Mouse (Mus musculus) ES-Bruce4 (cell line): Measurements from ENCODE around the gene Cpne5. TPM values are rescaled to one million over a fixed set of nuclear protein-coding genes. Genes with fewer than 3 reads are reported as not detected.

Source experiments
- H3K27ac ChIP-seq: 2 replicates; pipeline ENCODE4 v1.5.1; 2012; ENCODE audit warnings: low read length, inconsistent platforms; ENCODE audit not compliant: insufficient read depth
- H3K27me3 ChIP-seq: 2 replicates; pipeline ENCODE4 v1.6.1; 2012; ENCODE audit warnings: mild to moderate bottlenecking, low read length, inconsistent platforms; ENCODE audit not compliant: control insufficient read depth, poor library complexity, insufficient read depth, severe bottlenecking
- H3K36me3 ChIP-seq: 2 replicates; pipeline ENCODE4 v1.6.1; 2012; ENCODE audit warnings: inconsistent platforms, mild to moderate bottlenecking, low read length, moderate library complexity; ENCODE audit not compliant: control insufficient read depth, poor library complexity, insufficient read depth, severe bottlenecking
- H3K4me1 ChIP-seq: one replicate; pipeline ENCODE4 v1.8.1; 2011; ENCODE audit warnings: low read length; ENCODE audit not compliant: control insufficient read depth, insufficient read depth
- H3K4me3 ChIP-seq: 2 replicates; pipeline ENCODE4 v1.5.1; 2011; ENCODE audit warnings: low read depth, mild to moderate bottlenecking, low read length
- H3K9ac ChIP-seq: 2 replicates; pipeline ENCODE4 v1.6.1; 2012; ENCODE audit warnings: low read depth, mild to moderate bottlenecking, inconsistent platforms; ENCODE audit not compliant: poor library complexity, severe bottlenecking
- H3K9me3 ChIP-seq: replicated peaks from 2 replicates; pipeline ENCODE4 v1.6.1; 2012; ENCODE audit warnings: mild to moderate bottlenecking, low read length, inconsistent platforms; ENCODE audit not compliant: control insufficient read depth, poor library complexity, insufficient read depth, severe bottlenecking
- CTCF ChIP-seq: IDR thresholded peaks from one replicate; pipeline ENCODE4 v1.8.1; 2011; ENCODE audit warnings: low read depth, low read length
- EP300 ChIP-seq: IDR thresholded peaks from 2 replicates; pipeline ENCODE4 v1.6.1; 2011; ENCODE audit warnings: low read depth, low read length; ENCODE audit not compliant: insufficient read depth
- POLR2A ChIP-seq: IDR thresholded peaks from one replicate; pipeline ENCODE4 v1.8.1; 2011; ENCODE audit warnings: low read length; ENCODE audit not compliant: insufficient read depth
- polyA plus RNA-seq: library from polyadenylated mRNA; stranded (reverse); fragments of >200 nt; gene quantifications from 2 replicates; pipeline ENCODE4 v1.2.4, GENCODE M21; 2011; ENCODE audit warnings: low read depth; ENCODE audit not compliant: missing spikeins, insufficient read depth, insufficient read length

The Cpne5 gene
- polyA plus RNA-seq, 1 experiment, result 4.4 TPM

- H3K4me3 ChIP-seq, result peak overlapping the region; percentile 58
Measured at GRCm38 (mm10) chr17:29188989-29189388, 49.0 kb downstream of the Cpne5 start.

DNA sequence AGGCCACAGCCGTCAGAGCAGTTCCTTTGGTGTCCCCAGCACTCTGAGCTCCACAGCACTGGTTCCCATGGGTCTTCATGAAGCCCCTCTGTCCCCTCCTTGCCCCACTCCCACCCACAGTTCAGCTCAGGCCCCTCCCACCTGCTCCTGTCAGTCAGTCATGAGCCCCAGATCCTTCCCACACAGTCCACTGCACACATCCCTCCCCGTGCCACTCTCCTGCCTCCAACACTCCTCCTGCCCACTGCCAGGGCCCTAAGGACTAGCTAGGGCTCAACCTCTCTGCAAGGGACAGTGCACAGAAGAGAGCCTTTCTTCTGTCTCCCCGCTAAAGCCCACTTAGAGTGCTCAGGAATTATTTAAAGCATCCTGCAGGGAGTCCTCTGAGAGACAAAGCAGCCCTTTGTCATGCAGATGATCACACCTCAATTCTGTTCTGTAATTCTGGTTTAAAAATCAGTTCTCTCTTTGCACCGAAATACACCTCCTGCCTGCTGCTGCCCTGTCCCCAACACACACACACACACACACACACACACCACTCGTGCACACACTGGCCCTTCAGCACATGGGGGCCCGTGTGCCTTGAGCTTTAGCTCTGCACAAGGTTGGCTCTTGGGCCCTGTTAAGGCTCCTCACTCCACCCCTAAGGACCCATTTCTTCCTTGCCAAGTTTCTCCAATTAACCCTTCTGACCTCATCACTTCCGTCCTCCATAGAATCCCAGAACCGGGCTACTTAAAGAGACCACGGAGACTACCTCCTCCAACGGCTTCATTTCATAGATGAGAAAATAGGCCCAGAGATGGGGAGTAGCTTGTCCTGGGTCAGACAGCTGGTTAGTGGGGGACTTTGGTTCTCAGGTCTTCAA is 50.7 kb downstream of the Cpne5 start:
- Histone ChIP-seq H3K9me3 (no peaks in the 10 kb centered on the region), H3K9ac (no peak overlapping the region), H3K36me3 (no peaks in the 10 kb centered on the region), H3K4me1 (peaks cover 19% of the 10 kb centered on the region), H3K27me3 (no peaks in the 10 kb centered on the region), H3K4me3 (no peak overlapping the region), H3K27ac (no peak overlapping the region)
- TF ChIP-seq EP300 (peak; percentile 34; the same call in 1 of the 2 replicates), POLR2A (no peak)

More at GRCm38 (mm10) chr17:29188989-29189388, 49.0 kb downstream of the Cpne5 start:
- no peak overlapping the region for H3K27ac ChIP-seq
- no peak overlapping the region for H3K9ac ChIP-seq
- TF ChIP-seq POLR2A, result peak; percentile 25
- TF ChIP-seq EP300, result no peak
- no peak for TF ChIP-seq CTCF
- peaks cover 21% of the 10 kb centered on the region for H3K4me1 ChIP-seq
- H3K36me3 ChIP-seq, result no peaks in the 10 kb centered on the region
- H3K9me3 ChIP-seq, result no peaks in the 10 kb centered on the region
- no peaks in the 10 kb centered on the region for H3K27me3 ChIP-seq

GRCm38 (mm10) chr17:29185376-29186046 is 52.5 kb downstream of the Cpne5 start:
- Histone ChIP-seq H3K9ac (no peak overlapping the region), H3K9me3 (no peaks in the 10 kb centered on the region), H3K4me1 (peaks cover 19% of the 10 kb centered on the region), H3K27ac (0 out of 2 replicates have a peak overlapping the region, but pooled peaks have one; percentile 12), H3K36me3 (no peaks in the 10 kb centered on the region), H3K4me3 (no peak overlapping the region), H3K27me3 (no peaks in the 10 kb centered on the region)
- TF ChIP-seq POLR2A, result no peak
- no peak for TF ChIP-seq CTCF
- TF ChIP-seq EP300, result no peak; the same call in none of the 2 replicates

DNA sequence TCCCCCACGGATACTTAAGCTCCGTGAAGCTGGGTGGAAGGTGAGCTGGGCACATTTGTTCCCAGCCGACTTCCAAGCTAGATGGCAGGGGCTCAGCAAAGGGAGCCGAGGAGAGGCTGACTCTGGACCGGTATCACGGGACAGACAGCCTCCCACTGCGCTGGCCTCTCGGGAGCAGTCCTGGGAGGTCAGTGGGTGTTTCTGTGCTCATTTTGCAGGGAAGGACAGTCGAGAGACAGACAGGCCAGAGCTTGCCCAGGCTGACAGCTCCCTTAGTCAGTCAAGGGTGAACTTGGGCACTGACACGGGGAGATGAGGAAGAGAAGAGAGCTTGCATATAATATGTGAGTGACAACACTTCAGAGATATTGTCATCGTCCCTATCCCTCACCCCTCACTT is 54.8 kb downstream of the Cpne5 start:
- no peaks in the 10 kb centered on the region for H3K27me3 ChIP-seq
- no peak overlapping the region for H3K27ac ChIP-seq
- H3K9ac ChIP-seq, result no peak overlapping the region
- H3K4me3 ChIP-seq, result no peak overlapping the region
- peaks cover 16% of the 10 kb centered on the region for H3K4me1 ChIP-seq
- no peaks in the 10 kb centered on the region for H3K36me3 ChIP-seq
- TF ChIP-seq EP300 (no peak), POLR2A (no peak), CTCF (no peak)
- no peaks in the 10 kb centered on the region for H3K9me3 ChIP-seq

- TF ChIP-seq POLR2A (no peak), EP300 (no peak), CTCF (no peak)
- no peak overlapping the region for H3K4me3 ChIP-seq
- H3K27ac ChIP-seq, result no peak overlapping the region
- no peak overlapping the region for H3K9ac ChIP-seq
- peaks cover 10% of the 10 kb centered on the region for H3K4me1 ChIP-seq
- no peaks in the 10 kb centered on the region for H3K36me3 ChIP-seq
- H3K9me3 ChIP-seq, result no peaks in the 10 kb centered on the region
- H3K27me3 ChIP-seq, result no peaks in the 10 kb centered on the region
Measured at GRCm38 (mm10) chr17:29181751-29182150, 56.2 kb downstream of the Cpne5 start.
